Mouse (Mus musculus) midbrain, embryonic 11.5 days (tissue): ENCODE results near the gene Col6a2. TPM values are rescaled to one million over a fixed set of nuclear protein-coding genes. Genes with fewer than 3 reads are reported as not detected.
A peak's percentile ranks its signal among the peaks of the same experiment; 100 is the strongest.

Source experiments
- ATAC-seq: fragments of 200-750 bp; cut with Nextera tagmentation; 2 replicates; pipeline ENCODE4 v1.8.0; 2017; ENCODE audit warnings: moderate TSS enrichment, moderate library complexity; ENCODE audit not compliant: low FRiP score
- DNase-seq: peaks from one replicate; pipeline ENCODE4 v3.0.0; 2015; ENCODE audit warnings: low spot score; ENCODE audit errors: missing footprints
- H3K27ac ChIP-seq: fragments of 300-500 bp; sonication (generic); 2 replicates; pipeline ENCODE4 v1.5.1; 2014; ENCODE audit warnings: low read depth, low read length
- H3K27me3 ChIP-seq: fragments of 300-500 bp; sonication (generic); 2 replicates; pipeline ENCODE4 v1.6.1; 2014; ENCODE audit warnings: mild to moderate bottlenecking, low read length, moderate library complexity, mixed read lengths; ENCODE audit not compliant: control insufficient read depth, insufficient read depth
- H3K36me3 ChIP-seq: fragments of 300-500 bp; sonication (generic); 2 replicates; pipeline ENCODE4 v1.6.1; 2014; ENCODE audit warnings: mild to moderate bottlenecking, low read length, moderate library complexity, mixed read lengths; ENCODE audit not compliant: control insufficient read depth, insufficient read depth
- H3K4me1 ChIP-seq: fragments of 300-500 bp; sonication (generic); 2 replicates; pipeline ENCODE4 v1.6.1; 2014; ENCODE audit warnings: low read length; ENCODE audit not compliant: control insufficient read depth, insufficient read depth
- H3K4me2 ChIP-seq: fragments of 300-500 bp; sonication (generic); 2 replicates; pipeline ENCODE4 v1.6.1; 2014; ENCODE audit warnings: mild to moderate bottlenecking, moderate library complexity
- H3K4me3 ChIP-seq: fragments of 300-500 bp; sonication (generic); 2 replicates; pipeline ENCODE4 v1.5.1; 2014; ENCODE audit warnings: low read depth, low read length
- H3K9ac ChIP-seq: fragments of 300-500 bp; sonication (generic); 2 replicates; pipeline ENCODE4 v1.6.1; 2014; ENCODE audit warnings: low read length
- H3K9me3 ChIP-seq: fragments of 300-500 bp; sonication (generic); 2 replicates; pipeline ENCODE4 v1.6.1; 2016; ENCODE audit warnings: low read length; ENCODE audit not compliant: control insufficient read depth
- WGBS: fragments of 180-500 bp; shearing (Covaris S2); extraction: QIAGEN DNeasy Blood & Tissue Kit; methylation state at CpG from one replicate; pipeline ENCODE4 v1.1.7; 2014; 5-methylcytosine and 5-hydroxymethylcytosine counted together
- polyA plus RNA-seq: library from polyadenylated mRNA; unstranded; fragments of >200 nt; fragmentation: Nextera tagmentation; extraction: Ambion mirVana; gene quantifications from 2 replicates; pipeline ENCODE4 v1.2.1, GENCODE M21; 2014

The Col6a2 gene
- polyA plus RNA-seq, result 10.7 and 10.8 TPM in 2 replicates

GRCm38 (mm10) chr10:76622928-76623680 lies at the start of gene Col6a2:
Gene Col6a2, minus strand, starts transcription at chr10:76623630.
- 3% methylated on average over 31 of the region's 31 CpGs for WGBS
- DNase-seq (peak; percentile 99), ATAC-seq (peak; percentile 93)
- H3K4me1 ChIP-seq, result no peaks in the 10 kb centered on the region
- no peaks in the 10 kb centered on the region for H3K36me3 ChIP-seq
- no peaks in the 10 kb centered on the region for H3K27me3 ChIP-seq
- H3K27ac ChIP-seq, result no peak within 1 kb of the TSS
- H3K9me3 ChIP-seq, result no peaks in the 10 kb centered on the region
- H3K9ac ChIP-seq, result peak within 1 kb of the TSS; percentile 57; the same call in 1 of the 2 replicates
- peak within 1 kb of the TSS; percentile 30 for H3K4me3 ChIP-seq
- H3K4me2 ChIP-seq, result peak within 1 kb of the TSS; percentile 53

GRCm38 (mm10) chr10:76671939-76672338 lies 48.5 kb upstream of the Col6a2 start:
- no peaks in the 10 kb centered on the region for H3K4me1 ChIP-seq
- H3K27ac ChIP-seq, result no peak overlapping the region
- 86% methylated on average over 9 of the region's 9 CpGs for WGBS
- no peak overlapping the region for H3K4me3 ChIP-seq
- H3K9me3 ChIP-seq, result no peaks in the 10 kb centered on the region
- DNase-seq (peak; percentile 26), ATAC-seq (no peak)
- no peak overlapping the region for H3K9ac ChIP-seq
- H3K27me3 ChIP-seq, result no peaks in the 10 kb centered on the region
- H3K4me2 ChIP-seq, result no peak overlapping the region
- H3K36me3 ChIP-seq, result no peaks in the 10 kb centered on the region

- Histone ChIP-seq H3K4me1 (no peaks in the 10 kb centered on the region), H3K9ac (no peak overlapping the region), H3K9me3 (no peaks in the 10 kb centered on the region), H3K4me2 (no peak overlapping the region), H3K36me3 (no peaks in the 10 kb centered on the region), H3K27me3 (no peaks in the 10 kb centered on the region), H3K27ac (no peak overlapping the region), H3K4me3 (no peak overlapping the region)
- WGBS, result 73% methylated on average over 7 of the region's 7 CpGs
- DNase-seq (no peak), ATAC-seq (no peak)
Observed at GRCm38 (mm10) chr10:76668947-76669284, 45.5 kb upstream of the Col6a2 start.

- no peaks in the 10 kb centered on the region for H3K27me3 ChIP-seq
- no peaks in the 10 kb centered on the region for H3K4me1 ChIP-seq
- no peak overlapping the region for H3K4me2 ChIP-seq
- no peaks in the 10 kb centered on the region for H3K9me3 ChIP-seq
- ATAC-seq, result no peak
- no peaks in the 10 kb centered on the region for H3K36me3 ChIP-seq
- H3K4me3 ChIP-seq, result no peak overlapping the region
- H3K27ac ChIP-seq, result no peak overlapping the region
- H3K9ac ChIP-seq, result no peak overlapping the region
- 90% methylated on average over 4 of the region's 4 CpGs for WGBS
- DNase-seq, result no peak
Observed at GRCm38 (mm10) chr10:76668261-76668946, 45.0 kb upstream of the Col6a2 start.

- ATAC-seq (no peak), DNase-seq (no peak)
- H3K9me3 ChIP-seq, result no peaks in the 10 kb centered on the region
- no peak overlapping the region for H3K27ac ChIP-seq
- no peaks in the 10 kb centered on the region for H3K36me3 ChIP-seq
- no peak overlapping the region for H3K9ac ChIP-seq
- H3K4me2 ChIP-seq, result no peak overlapping the region
- no peaks in the 10 kb centered on the region for H3K4me1 ChIP-seq
- no peaks in the 10 kb centered on the region for H3K27me3 ChIP-seq
- WGBS, result 90% methylated on average over 1 of the region's 1 CpGs
- H3K4me3 ChIP-seq, result no peak overlapping the region
Observed at GRCm38 (mm10) chr10:76667197-76667805, 43.9 kb upstream of the Col6a2 start.

GRCm38 (mm10) chr10:76665551-76665950 lies 42.1 kb upstream of the Col6a2 start:
- no peak for DNase-seq
- 94% methylated on average over 11 of the region's 11 CpGs for WGBS
- Histone ChIP-seq H3K27ac (no peak overlapping the region), H3K4me1 (no peaks in the 10 kb centered on the region), H3K9me3 (no peaks in the 10 kb centered on the region), H3K4me2 (no peak overlapping the region), H3K9ac (no peak overlapping the region), H3K27me3 (no peaks in the 10 kb centered on the region), H3K4me3 (no peak overlapping the region), H3K36me3 (no peaks in the 10 kb centered on the region)
- no peak for ATAC-seq

- H3K27ac ChIP-seq, result no peak overlapping the region
- no peaks in the 10 kb centered on the region for H3K9me3 ChIP-seq
- no peak overlapping the region for H3K4me3 ChIP-seq
- H3K36me3 ChIP-seq, result no peaks in the 10 kb centered on the region
- no peaks in the 10 kb centered on the region for H3K4me1 ChIP-seq
- 81% methylated on average over 20 of the region's 20 CpGs for WGBS
- ATAC-seq (no peak), DNase-seq (no peak)
- H3K4me2 ChIP-seq, result no peak overlapping the region
- no peaks in the 10 kb centered on the region for H3K27me3 ChIP-seq
- H3K9ac ChIP-seq, result no peak overlapping the region
Observed at GRCm38 (mm10) chr10:76664156-76665115, 41.0 kb upstream of the Col6a2 start.

GRCm38 (mm10) chr10:76653345-76654336 lies 30.2 kb upstream of the Col6a2 start:
- Histone ChIP-seq H3K27me3 (no peaks in the 10 kb centered on the region), H3K4me1 (no peaks in the 10 kb centered on the region), H3K9me3 (no peaks in the 10 kb centered on the region), H3K4me3 (no peak overlapping the region), H3K4me2 (no peak overlapping the region), H3K36me3 (no peaks in the 10 kb centered on the region), H3K9ac (no peak overlapping the region), H3K27ac (no peak overlapping the region)
- WGBS, result 80% methylated on average over 10 of the region's 11 CpGs
- ATAC-seq (no peak), DNase-seq (no peak)
